Mouse (Mus musculus): Measurements from ENCODE around the gene Fam161a. TPM values are rescaled to one million over a fixed set of nuclear protein-coding genes. Genes with fewer than 3 reads are reported as not detected.
"Not testable (repeated sequence)": the region's sequence is repeated elsewhere in the genome, so short reads cannot be mapped to it uniquely, and the experiment has no call there.

Gene Fam161a
- total RNA-seq, 2 experiments from 2014 or later: 4.9 to 5.0 TPM

DNA sequence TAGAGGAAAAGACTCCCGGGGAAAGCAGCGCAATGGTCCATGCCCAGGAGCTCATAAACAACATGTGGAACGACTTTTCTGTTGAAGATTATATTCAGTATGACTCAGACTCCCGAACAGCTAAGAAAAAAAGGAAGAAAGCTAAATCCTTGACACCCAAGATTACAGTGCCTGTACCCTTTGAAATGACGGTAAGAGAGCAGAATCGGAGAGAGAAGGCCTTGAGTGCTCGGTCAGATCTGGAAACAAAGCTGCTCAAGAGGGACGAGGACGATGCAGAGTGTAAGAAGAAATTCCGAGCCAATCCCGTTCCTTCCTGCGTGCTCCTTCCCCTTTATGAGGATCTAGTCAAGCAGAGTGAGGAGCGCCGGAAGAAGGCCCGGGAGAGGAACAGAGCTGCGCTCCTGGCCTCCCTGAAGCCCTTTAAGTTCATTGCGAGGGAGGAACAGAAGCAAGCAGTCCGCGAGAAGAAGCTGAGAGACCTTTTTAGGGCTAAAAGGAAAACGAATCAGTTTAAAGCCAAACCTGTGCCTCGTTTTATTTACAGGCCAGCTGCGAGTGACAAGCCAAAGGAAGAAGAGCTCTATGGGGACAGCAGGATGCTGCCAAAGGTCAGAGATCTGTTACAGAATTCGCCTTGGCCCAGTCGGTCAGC lies 12.9 kb downstream of the Fam161a start:
- no peak for DNase-seq (ENCODE audit: extremely low spot score in 1 of 2, low spot score in 2 of 2)
- no peak overlapping the region for H3K4me3 ChIP-seq
- H3K27ac ChIP-seq: no peak overlapping the region
- intact Hi-C loops (cut with DNase I): no loop called here
- no peak for TF ChIP-seq CTCF (IDR thresholded peaks at IDR 0.05)

- DNase-seq (ENCODE audit: extremely low spot score in 1 of 2, low spot score in 2 of 2): no peak
- H3K4me3 ChIP-seq: no peak overlapping the region
- TF ChIP-seq CTCF (IDR thresholded peaks at IDR 0.05): no peak
- H3K27ac ChIP-seq: no peak overlapping the region
- intact Hi-C loops (cut with DNase I): no loop called here
Observed at GRCm38 (mm10) chr11:23020841-23021240, 13.5 kb downstream of the Fam161a start.

DNA sequence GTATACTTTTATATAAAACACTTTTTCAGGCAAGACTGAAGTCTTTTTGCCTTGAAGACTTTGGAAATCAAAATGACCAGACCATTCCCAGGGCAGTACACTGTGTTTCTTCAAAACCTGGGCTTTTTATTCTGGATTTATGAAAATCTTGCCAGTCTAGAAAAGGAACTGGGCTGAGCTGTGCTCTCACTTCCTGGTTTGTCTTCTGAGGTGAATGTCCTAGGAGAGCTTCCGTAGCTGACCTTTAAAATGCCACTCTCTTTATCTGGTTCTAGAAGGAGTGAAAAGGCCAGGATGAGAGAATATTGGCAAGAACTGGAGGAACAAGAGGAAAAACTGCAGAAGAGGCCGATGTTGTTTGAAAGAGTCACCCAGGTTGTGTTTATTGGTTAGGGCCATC lies 15.8 kb downstream of the Fam161a start:
- TF ChIP-seq CTCF (IDR thresholded peaks at IDR 0.05): no peak
- no peak overlapping the region for H3K4me3 ChIP-seq
- H3K27ac ChIP-seq: no peak overlapping the region
- no peak for DNase-seq (ENCODE audit: extremely low spot score in 1 of 2, low spot score in 2 of 2)
- intact Hi-C loops (cut with DNase I): no loop called here

DNA sequence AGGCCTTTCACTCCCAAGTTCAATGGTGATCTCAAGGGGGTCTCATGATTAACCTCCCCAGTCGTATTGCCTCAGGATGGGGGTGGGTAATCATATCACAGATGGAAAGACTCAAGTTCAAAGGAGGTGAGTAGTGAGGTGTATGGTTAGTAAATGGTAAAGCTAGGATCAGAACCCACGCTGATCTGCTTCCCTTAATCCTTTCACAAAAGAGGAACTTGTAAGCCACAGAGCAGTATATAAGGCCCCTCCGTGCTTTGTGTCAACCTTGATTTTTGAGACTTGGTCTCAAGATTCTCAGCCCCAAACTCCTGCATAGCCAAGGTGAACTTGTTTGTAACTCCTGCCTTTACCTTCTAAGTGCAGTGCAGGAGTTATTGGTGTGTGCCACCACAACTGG lies 16.8 kb downstream of the Fam161a start:
- Histone ChIP-seq H3K27ac (no peak overlapping the region), H3K4me3 (no peak overlapping the region)
- DNase-seq (ENCODE audit: extremely low spot score in 1 of 2, low spot score in 2 of 2): no peak
- intact Hi-C loops (cut with DNase I): no loop called here
- TF ChIP-seq CTCF (IDR thresholded peaks at IDR 0.05): no peak

DNA sequence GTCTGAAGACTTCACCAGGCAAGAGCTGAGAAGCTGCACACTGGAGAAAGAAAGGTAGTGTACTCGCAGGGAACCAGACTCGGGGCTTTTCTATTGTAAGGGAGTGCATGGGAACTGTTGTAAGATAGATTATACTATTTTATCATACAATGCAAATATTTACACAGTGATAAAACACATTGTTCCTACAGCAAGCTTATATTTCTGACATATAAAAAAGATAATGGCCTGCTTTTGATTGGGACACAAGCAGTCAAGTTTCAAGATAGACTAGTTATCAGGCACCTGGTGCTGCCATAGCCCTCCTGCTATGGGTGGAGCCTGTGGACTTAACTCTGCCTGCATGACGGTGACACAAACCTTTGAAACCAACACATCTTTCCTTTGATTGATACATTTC lies 21.6 kb downstream of the Fam161a start:
- no peak overlapping the region for H3K4me3 ChIP-seq
- intact Hi-C loops (cut with DNase I): no loop called here
- DNase-seq (ENCODE audit: extremely low spot score in 1 of 2, low spot score in 2 of 2): no peak
- no peak overlapping the region for H3K27ac ChIP-seq
- no peak for TF ChIP-seq CTCF (IDR thresholded peaks at IDR 0.05)

DNA sequence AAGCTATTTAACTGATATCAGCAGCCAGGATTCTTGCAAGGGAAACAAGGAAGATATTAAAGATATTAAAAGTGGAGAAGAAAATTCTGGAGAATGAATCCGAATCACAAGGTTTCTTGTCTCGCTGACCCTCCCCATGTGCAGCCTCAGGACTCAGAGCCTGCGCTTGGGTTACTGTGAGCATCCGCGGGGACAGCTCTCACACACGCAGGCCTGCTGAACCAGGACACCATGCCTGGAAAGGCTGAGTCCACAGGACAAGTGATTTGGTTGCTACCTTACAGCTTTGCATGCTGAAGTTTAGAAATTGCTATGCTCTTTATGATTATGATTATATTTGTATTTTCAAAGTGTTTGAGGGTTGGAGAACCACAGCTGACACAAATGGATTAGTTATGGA lies 22.1 kb downstream of the Fam161a start:
- H3K4me3 ChIP-seq: no peak overlapping the region
- TF ChIP-seq CTCF (IDR thresholded peaks at IDR 0.05): no peak
- no peak for DNase-seq (ENCODE audit: extremely low spot score in 1 of 2, low spot score in 2 of 2)
- intact Hi-C loops (cut with DNase I): no loop called here
- no peak overlapping the region for H3K27ac ChIP-seq

DNA sequence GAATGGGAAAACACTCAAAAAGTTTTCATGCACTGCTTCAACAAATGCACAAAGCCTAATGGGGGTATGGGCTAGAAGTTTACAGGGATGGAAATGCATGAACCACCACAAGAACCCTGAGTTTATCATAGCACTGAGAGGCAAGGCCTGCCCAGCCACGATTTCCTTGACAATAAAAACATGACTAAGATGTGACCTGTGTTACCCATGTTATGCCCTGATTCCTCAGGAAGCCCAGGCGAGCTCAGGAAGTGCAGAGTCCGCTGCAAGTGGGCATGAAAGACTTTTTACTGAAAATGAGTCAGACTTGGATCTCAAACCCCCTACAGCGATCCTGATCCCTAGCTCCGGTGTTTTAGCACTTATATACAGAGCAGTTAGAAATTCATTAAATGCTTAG lies 39.9 kb downstream of the Fam161a start:
- DNase-seq (ENCODE audit: extremely low spot score in 1 of 2, low spot score in 2 of 2): no peak
- Histone ChIP-seq H3K4me3 (no peak overlapping the region), H3K27ac (no peak overlapping the region)
- TF ChIP-seq CTCF (IDR thresholded peaks at IDR 0.05): no peak
- intact Hi-C loops (cut with DNase I): no loop called here

- no peak for TF ChIP-seq CTCF (IDR thresholded peaks at IDR 0.05)
- no peak overlapping the region for H3K27ac ChIP-seq
- intact Hi-C loops (cut with DNase I): no loop called here
- DNase-seq (ENCODE audit: extremely low spot score in 1 of 2, low spot score in 2 of 2): no peak
- peak overlapping the region; percentile 9; the same call in 1 of the 2 replicates for H3K4me3 ChIP-seq
Observed at GRCm38 (mm10) chr11:23047663-23048582, 40.6 kb downstream of the Fam161a start.

GRCm38 (mm10) chr11:23049642-23050041 lies 42.3 kb downstream of the Fam161a start:
- DNase-seq (ENCODE audit: extremely low spot score in 1 of 2, low spot score in 2 of 2): no peak
- H3K4me3 ChIP-seq: no peak overlapping the region
- no peak for TF ChIP-seq CTCF (IDR thresholded peaks at IDR 0.05)
- intact Hi-C loops (cut with DNase I): no loop called here
- no peak overlapping the region for H3K27ac ChIP-seq

GRCm38 (mm10) chr11:23052353-23052752 lies 45.0 kb downstream of the Fam161a start:
- Histone ChIP-seq H3K27ac (no peak overlapping the region), H3K4me3 (no peak overlapping the region)
- TF ChIP-seq CTCF (IDR thresholded peaks at IDR 0.05): no peak
- no peak for DNase-seq (ENCODE audit: extremely low spot score in 1 of 2, low spot score in 2 of 2)
- intact Hi-C loops (cut with DNase I): no loop called here

DNA sequence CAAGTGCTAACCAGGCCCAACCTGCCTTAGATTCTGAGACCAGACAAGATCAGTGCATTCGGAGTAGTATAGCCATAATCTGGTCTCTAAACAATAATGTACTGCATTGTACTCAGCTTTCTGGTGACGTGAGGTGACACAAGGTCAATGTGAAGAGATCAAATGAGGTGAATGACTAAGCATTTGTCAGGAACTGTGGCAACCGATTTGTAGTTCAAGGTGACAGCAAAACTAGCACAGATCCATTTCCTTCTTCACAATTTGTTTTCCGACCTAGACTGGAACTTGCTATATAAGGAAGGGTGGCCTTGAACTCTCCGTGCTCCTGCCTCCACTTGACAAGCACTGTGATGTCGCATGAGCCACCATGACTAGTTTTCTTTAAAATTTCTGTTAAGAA lies 55.8 kb downstream of the Fam161a start:
- Histone ChIP-seq H3K4me3 (no peak overlapping the region), H3K27ac (no peak overlapping the region)
- intact Hi-C loops (cut with DNase I): no loop called here
- no peak for DNase-seq (ENCODE audit: extremely low spot score in 1 of 2, low spot score in 2 of 2)
- TF ChIP-seq CTCF (IDR thresholded peaks at IDR 0.05): no peak

- no peak for DNase-seq (ENCODE audit: extremely low spot score in 1 of 2, low spot score in 2 of 2)
- intact Hi-C loops (cut with DNase I): no loop called here
- no peak overlapping the region for H3K27ac ChIP-seq
- H3K4me3 ChIP-seq: no peak overlapping the region
- no peak for TF ChIP-seq CTCF (IDR thresholded peaks at IDR 0.05)
Observed at GRCm38 (mm10) chr11:23063857-23064256, 56.5 kb downstream of the Fam161a start.

DNA sequence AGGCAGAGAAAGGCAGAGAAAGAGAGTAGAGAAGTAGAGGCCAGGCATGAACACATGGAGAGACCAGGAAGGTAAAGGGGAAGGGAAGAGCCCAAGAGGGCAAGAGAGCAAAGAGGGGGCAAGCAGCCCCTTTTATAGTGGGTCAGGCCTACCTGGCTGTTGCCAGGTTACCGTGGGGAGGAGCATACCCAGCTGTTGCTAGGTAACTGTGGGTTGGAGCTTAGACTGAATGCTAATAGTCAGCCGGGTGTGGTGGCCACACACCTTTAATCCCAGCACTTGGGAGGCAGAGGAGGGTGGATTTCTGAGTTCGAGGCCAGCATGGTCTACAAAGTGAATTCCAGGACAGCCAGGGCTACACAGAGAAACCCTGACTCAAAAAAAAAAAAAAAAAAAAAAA lies 56.9 kb downstream of the Fam161a start:
- intact Hi-C loops (cut with DNase I); DNase-seq (ENCODE audit: extremely low spot score in 1 of 2, low spot score in 2 of 2); H3K4me3 ChIP-seq; H3K27ac ChIP-seq: not testable (repeated sequence)

Measured in left cerebral cortex, adult 2 months (tissue).